Mouse (Mus musculus): ENCODE measurements at regions not wholly inside any gene's neighbourhood (a gene's known extent, or its start where the extent isn't known, plus 50 kb on each side); places are given as distances from the start of the nearest gene placed in this dataset.

GRCm38 (mm10) chr13:54318161-54318560 lies 53.0 kb upstream of the Cplx2 start:
- DNase-seq (ENCODE audit: low spot score in 2 of 2), result no peak

GRCm38 (mm10) chr13:54318601-54319000 lies 52.5 kb upstream of the Cplx2 start:
- DNase-seq (ENCODE audit: low spot score in 2 of 2), result no peak

- no peak for DNase-seq (ENCODE audit: low spot score in 2 of 2)
These were observed 50.9 kb upstream of the Cplx2 start for GRCm38 (mm10) chr13:54320212-54320611.

GRCm38 (mm10) chr13:54321011-54321410 lies 50.1 kb upstream of the Cplx2 start:
- no peak for DNase-seq (ENCODE audit: low spot score in 2 of 2)
